Mouse (Mus musculus) activated CD4-positive, CD25-positive, alpha-beta regulatory T cell, adult 4 months (primary cell): ENCODE data around the gene Dytn. TPM values are rescaled to one million over a fixed set of nuclear protein-coding genes. Genes with fewer than 3 reads are reported as not detected.
"Not testable (repeated sequence)": the region's sequence is repeated elsewhere in the genome, so short reads cannot be mapped to it uniquely, and the experiment has no call there.

Source experiments
- ATAC-seq: one replicate; pipeline ENCODE4 v1.8.0; 2017
- polyA plus RNA-seq, 2 experiments: library from polyadenylated mRNA; unstranded; fragments of 100-300 nt; shearing (Covaris generic); gene quantifications; one replicate each; pipeline ENCODE4 v1.2.1; 2017

Gene Dytn
- polyA plus RNA-seq = not detected

GRCm38 (mm10) chr1:63686827-63687226 is at the start of gene Dytn:
Gene Dytn, minus strand, starts transcription at chr1:63686927.
- ATAC-seq = no peak

DNA sequence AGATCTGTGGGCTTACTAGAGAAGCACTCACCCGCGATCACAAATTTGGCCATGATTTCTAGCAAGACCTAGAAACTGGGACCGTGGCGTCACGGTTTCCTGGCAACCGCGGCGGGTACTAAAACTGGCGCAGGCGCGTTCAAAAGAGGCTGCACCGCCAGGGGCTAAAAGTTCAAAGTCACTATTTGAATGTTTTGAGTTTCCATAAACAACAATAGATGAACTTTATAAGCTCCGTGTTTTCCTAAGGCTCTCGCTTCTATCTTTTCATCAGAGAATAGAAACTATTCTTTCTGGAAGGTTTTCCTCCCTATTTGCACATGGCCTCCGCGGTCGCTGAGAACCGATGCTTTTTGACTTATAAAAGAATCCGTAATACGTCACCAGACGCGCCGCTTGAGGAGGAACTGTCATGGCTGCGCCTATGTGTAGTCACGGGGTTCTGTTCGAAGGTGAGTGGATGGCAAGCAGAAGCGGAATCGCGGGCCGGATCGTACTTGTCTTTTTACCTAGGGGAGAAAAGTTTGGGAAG is 43.6 kb upstream of the Dytn start, which contains the start of the genes Mdh1b and Fastkd2:
Mdh1b (minus strand) TSS at position 79 of the 532 bp plus-strand sequence.
Fastkd2 (plus strand) TSS at position 375 of the 532 bp plus-strand sequence.
- peak; percentile 99 for ATAC-seq

- no peak for ATAC-seq
Measured at GRCm38 (mm10) chr1:63729796-63730195, 43.1 kb upstream of the Dytn start.

GRCm38 (mm10) chr1:63720161-63720560 is 33.4 kb upstream of the Dytn start:
- no peak for ATAC-seq

DNA sequence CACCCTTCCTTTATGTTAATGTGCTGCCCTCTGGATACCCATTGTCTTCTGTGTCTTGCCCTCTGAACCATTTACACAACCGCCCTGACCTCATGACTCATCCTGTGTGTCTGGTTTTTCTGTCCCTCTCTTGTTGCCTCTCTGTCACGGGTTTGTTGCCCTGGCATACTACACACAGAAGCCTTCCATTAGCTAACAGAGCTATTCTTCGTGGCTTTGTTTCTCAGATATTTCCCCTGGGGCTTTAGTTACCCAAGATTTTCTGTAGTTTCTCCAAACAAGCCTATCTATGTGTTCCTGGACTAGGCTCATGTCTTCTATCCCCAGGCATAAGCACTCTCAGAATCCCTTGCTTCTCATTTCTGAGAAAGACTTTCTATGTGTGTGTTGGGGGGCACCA is 22.1 kb upstream of the Dytn start:
- no peak for ATAC-seq

DNA sequence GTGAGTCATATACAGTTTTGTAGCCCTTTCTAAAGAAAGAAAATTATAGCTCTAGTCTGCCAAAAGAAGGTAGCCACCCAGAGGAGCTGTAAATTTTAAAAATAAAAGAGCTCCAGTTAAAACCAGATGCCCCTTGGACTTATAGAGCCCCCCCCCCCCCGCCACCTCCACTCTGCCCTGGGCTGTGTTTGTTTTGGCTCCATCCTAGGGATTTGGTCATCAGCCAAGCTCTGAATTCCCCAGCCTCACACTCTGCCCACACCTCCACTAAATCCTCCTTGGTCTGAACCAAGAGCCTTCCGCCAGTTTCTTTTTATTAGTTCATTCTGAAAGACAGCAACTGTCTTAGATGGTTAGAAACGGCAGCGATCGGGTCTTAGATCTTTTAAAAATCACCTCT is 19.0 kb upstream of the Dytn start:
- ATAC-seq = no peak

GRCm38 (mm10) chr1:63696861-63697260 is 10.1 kb upstream of the Dytn start:
- ATAC-seq = no peak

DNA sequence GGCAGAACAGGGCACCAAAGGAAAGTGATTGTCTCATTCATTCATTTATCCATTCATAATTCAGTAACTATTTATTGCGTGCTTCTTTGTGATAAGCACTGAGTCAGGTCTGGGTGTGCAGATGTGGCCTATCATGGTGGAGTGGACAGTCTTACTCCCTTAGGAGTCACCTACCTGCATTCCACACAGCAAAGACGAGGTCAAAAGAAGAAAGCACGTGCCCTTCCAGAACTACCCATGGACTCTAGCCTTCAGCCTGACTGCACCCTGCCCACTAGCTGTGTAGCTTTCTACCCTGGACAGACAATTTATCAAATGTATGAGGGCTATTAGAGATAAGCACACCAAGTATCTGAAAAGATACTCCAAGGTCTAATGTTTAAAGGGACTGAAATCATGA is 10.8 kb downstream of the Dytn start:
- ATAC-seq = no peak

DNA sequence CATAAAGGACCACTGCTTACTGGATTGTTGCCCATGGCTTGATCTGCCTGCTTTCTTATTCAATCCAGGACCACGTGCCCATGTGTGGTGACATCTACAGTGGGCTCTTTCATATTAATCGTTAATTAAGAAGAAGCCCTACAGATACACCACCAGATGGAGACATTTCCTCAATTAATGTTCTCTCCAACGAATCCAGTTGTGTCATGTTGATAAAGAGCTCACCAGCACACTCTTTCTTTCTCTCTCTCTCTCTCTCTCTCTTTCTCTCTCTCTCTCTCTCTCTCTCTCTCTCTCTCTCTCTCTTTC is 17.9 kb downstream of the Dytn start:
- no peak for ATAC-seq

GRCm38 (mm10) chr1:63667949-63668851 is 18.5 kb downstream of the Dytn start:
- ATAC-seq = no peak

DNA sequence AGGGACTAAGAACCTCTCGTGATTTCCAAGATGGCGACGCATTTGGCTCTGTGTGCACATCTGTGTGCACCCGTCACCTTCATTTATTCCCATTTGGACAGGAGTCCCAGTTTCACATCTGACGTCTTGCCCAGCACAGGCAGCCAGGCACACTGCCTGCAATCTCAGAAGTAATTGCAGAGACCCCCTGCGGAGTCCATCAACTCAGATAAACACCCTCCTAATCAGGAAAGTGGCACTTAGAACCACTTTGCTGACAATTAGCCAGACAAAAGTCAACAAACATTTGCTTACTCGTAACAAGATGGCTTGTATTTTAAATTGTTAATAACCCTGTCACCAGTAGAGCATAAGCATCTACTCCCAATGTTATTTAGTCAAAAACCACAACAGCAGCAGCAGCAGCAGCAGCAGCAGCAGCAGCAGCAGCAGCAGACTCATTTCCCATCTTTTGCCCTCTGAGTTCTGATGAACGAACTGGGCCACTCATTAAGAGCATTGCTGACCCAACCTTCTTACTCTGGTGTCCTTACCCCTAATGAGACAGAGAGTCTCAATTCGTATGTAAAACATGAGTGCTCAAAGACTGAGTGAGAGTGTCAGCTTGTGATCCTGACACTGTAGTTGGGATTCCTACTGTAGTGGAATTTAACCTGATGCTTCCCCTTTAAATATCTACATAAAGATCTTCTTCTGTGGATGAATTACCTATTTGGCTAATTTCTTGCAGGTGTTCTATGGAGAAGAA is 19.4 kb downstream of the Dytn start:
- no peak for ATAC-seq

- no peak for ATAC-seq
Measured at GRCm38 (mm10) chr1:63666089-63666488, 20.6 kb downstream of the Dytn start.

GRCm38 (mm10) chr1:63659591-63659990 is 27.1 kb downstream of the Dytn start:
- no peak for ATAC-seq

GRCm38 (mm10) chr1:63658016-63658415 is 28.7 kb downstream of the Dytn start:
- peak; percentile 43 for ATAC-seq

GRCm38 (mm10) chr1:63639921-63640320 is 46.8 kb downstream of the Dytn start:
- ATAC-seq = no peak

GRCm38 (mm10) chr1:63630390-63630789 is 56.3 kb downstream of the Dytn start:
- ATAC-seq = not testable (repeated sequence)

DNA sequence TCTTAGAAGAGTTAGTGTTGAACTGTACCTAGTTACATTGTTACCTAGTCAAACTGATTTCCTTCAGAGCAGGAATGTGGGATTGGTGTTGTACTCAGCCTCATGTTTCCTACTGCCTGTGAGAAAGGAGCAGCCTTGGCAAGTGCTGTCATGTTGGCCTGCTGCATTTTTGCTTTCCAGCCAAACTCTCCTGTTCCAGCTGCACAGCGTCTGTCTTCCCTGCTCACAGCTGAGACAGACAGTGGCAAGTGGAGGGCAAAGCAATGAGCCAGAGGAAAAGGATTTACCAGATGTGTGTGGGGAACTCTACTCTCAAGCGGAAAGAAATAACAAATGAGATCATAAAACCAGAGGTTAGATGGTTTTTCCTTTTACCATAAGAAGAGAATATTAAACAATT is 58.5 kb downstream of the Dytn start:
- no peak for ATAC-seq

- ATAC-seq = no peak
Measured at GRCm38 (mm10) chr1:63615668-63616067, 71.1 kb downstream of the Dytn start, which contains the start of gene Gm39653. Gene Gm39653, plus strand, starts transcription at chr1:63615968.

GRCm38 (mm10) chr1:63614594-63614993 is 72.1 kb downstream of the Dytn start:
- no peak for ATAC-seq

DNA sequence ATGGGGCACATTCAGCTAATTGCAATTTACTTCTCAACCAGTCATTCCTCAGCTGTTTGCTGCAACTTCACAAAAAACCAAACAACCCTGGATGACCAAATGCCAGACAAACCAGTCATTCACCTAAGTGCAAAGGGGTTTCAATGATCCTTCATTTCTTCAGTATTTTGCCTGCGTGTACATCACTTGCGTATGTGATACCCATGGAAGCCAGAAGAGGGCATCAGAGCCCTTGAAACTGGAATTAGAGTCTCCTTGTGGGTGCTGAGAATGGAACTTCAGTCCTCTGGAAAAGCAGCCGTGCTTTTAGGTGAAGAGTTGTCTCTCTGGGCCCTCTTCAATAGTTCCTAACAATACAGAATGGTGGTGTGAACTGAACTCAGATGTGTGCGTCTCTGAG is 77.1 kb downstream of the Dytn start:
- ATAC-seq = no peak

DNA sequence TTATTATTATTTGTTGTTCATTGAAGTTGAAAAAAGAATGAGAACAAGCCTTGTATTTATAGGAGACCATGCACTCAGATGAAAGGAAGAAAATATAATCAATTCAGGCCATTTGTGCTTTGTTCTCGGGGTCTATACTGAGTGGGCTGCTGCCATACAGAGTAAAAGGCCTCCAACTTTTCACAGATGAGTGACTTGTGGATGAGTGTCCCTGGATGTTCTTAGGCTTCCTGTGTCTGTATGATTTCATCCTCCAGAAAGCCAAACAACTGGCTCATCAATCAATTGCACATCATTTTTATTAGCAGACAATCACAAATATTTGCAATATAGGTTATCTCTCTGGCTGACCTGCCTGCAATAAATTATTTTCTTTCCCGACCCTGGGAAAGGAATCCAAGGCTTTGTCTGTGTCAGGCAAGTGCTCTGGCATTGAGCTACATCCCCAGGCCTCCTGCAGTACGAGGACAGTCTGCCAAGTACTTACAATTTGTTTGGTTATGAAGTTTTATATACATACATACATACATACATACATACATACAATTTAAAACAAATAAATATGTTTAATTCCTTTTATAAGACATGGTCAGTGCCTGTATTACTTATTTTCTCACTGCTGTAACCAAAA is 82.7 kb downstream of the Dytn start:
- no peak for ATAC-seq

DNA sequence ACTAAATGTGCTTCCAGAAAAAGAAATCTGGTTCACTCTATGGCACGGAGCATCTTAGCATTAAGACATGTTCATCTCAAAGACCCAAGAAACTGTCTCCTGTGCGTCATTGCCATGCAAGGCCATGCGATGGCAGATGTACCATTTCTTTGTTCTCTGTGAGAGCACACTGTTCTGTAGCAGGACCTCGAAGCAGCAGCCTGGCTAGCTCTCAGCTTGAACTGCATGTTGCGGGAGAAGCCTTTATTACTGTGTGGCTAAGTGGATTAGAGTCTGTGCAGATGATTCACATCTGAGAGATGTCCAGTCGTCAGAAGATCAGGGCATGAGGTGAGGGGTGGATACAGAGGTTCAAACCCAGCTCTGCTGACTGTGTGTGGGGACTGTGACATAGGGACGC is 99.9 kb downstream of the Dytn start:
- no peak for ATAC-seq

DNA sequence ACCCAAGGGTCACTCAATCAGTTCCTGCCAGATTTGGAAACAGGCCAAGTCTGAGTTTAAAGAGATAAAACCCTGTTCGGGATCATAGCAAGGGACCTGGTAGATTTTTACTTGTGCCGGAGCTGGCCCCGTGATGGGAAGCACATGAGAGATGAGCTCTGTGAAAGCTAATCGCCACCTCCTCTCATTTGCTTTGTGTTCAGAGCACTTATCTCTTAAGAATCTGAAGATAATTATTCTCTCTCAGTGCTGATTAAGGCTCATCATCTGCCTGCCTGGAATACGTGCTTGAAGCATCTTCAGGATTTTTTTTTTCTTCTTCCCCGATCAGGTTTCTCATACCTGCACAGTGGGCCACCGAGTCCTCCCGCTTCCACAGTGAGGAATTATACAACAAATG is 107.6 kb downstream of the Dytn start:
- no peak for ATAC-seq
